Mouse (Mus musculus) granulocyte monocyte progenitor cell, adult 5-6 weeks (primary cell): ENCODE data around the gene Rrp8. TPM values are rescaled to one million over a fixed set of nuclear protein-coding genes. Genes with fewer than 3 reads are reported as not detected.
"Not testable (repeated sequence)": the region's sequence is repeated elsewhere in the genome, so short reads cannot be mapped to it uniquely, and the experiment has no call there.

ENCODE experiments used
- ATAC-seq: replicated peaks from 2 replicates; pipeline ENCODE4 v1.8.0; 2016; ENCODE audit warnings: mild to moderate bottlenecking, moderate TSS enrichment, inconsistent platforms; ENCODE audit not compliant: poor library complexity, severe bottlenecking
- total RNA-seq, 2 experiments: library from RNA; stranded (forward) in 1 of 2; stranded (reverse) in 1 of 2; fragments of 200-712, 200-1000 nt in 1 of 2; fragments of >200 nt in 1 of 2; fragmentation: Nextera tagmentation in 1 of 2; gene quantifications; 2 replicates each; pipeline ENCODE4 v1.2.3; 2014 to 2017

Rrp8 gene
- total RNA-seq, 2 experiments from 2014 or later = 40.9 to 68.6 TPM

DNA sequence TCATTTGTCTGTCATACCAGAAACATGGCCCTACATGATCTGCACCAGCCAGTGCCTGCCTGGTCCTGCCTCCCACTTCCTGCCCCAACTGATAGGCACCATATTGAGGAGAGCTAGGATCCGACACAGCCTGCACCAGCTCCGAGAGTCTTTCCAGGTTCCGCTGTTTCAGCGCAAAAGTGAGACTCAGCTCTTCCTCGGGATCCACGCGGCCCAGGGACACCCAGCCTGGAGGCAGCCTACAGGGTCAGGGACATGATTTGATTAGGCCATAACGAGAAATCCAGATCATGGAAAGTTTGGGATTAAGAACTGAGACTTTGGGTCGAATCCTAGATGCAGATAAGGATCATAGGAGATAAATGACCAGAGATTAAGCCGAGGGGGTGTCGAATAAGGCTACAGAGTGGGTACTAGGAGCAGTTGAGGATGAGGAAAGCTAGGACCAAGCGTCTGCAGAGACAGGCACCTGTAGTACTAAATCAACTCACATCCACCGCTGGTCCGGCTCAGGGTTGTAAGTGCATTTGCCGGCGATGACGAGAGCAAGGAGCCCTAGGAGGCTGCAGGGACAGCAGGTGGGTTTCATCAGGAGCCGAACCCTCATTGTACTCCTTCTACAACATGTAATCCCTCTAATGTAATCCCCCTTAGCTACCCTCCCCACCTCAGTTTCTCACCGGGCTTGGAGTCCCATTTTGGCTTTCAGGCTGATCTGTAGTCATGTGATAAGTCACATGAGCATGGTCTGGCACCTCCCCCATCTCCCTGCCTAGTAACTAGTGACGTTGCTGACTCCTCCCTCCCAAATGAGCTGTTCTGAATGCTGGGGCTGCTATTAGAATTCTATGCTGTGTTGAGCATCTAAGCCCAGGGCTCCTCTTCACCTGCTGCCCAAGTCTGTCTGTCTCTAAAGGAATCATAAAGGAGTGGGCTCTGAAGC is 14.6 kb upstream of the Rrp8 start, which contains the start of gene Tpp1:
Gene Tpp1 (minus strand): TSS at position 745 of the 943 bp plus-strand sequence.
- ATAC-seq = peak; percentile 90

GRCm38 (mm10) chr7:105747776-105748175 is 10.6 kb upstream of the Rrp8 start:
- no peak for ATAC-seq

DNA sequence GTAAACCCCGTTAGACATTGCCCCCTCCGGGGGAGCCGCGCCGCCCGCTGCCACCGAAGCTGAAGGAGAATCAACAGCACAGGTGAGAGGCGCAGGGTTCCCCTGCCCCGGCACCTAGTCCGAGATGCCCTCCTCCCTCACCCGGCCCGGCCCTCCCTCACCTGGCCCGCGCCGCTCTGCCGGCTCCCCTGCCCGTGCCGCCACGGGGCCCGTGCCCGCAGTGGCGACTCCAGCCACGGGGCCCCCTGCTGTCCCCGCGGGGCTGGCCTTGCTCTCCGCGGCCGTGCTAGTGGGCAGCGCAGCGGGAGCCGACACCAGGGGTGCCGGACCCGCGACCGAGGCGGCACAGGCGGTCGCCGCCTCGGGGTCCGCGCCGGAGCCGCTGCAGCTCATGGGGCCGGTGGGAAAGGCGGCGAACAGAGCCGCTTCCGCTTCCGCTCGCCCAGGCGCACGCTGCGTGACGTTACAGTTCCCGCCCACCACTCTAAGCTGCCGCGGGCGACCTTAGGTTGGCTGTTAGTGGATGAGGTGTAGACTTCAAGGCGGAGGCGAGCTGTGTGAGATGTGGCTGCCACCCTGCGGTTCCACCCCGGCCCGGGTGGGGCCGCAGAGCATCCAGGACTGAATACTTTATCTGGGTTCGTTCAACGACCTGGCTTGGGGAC is 6.9 kb upstream of the Rrp8 start, which contains the start of gene Taf10:
Gene Taf10 (minus strand): TSS at position 436 of the 665 bp plus-strand sequence.
- ATAC-seq = peak; percentile 94

DNA sequence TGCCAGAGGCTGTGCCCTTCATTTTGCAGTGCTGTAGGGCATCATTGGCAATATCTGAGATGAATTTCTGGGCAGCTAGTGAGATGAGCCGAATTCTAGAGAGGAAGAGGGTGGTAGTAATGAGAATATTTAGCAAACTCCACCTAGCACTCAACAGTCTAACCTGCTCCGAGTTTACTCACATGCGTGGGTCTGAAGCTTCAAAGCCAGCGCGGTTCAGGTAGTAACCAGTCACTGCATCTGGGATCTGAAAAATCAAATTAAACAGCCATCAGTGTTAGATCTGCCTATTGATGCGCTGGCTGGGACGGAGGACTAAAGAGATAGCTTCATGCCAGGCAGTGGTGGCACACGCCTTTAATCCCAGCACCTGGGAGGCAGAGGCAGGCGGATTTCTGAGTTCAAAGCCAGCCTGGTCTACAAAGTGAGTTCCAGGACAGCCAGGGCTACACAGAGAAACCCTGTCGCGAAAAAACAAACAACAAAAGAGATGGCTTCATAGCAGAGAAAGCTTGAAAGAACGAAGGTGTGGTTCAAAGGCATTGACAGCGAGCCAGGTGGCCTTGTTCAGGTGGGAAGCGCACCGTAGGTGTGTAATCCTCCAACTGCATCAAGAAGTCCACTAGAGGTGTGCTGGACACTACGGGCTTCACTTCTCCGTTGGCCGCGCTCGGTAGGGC is 6.2 kb upstream of the Rrp8 start:
- not testable (repeated sequence) for ATAC-seq

DNA sequence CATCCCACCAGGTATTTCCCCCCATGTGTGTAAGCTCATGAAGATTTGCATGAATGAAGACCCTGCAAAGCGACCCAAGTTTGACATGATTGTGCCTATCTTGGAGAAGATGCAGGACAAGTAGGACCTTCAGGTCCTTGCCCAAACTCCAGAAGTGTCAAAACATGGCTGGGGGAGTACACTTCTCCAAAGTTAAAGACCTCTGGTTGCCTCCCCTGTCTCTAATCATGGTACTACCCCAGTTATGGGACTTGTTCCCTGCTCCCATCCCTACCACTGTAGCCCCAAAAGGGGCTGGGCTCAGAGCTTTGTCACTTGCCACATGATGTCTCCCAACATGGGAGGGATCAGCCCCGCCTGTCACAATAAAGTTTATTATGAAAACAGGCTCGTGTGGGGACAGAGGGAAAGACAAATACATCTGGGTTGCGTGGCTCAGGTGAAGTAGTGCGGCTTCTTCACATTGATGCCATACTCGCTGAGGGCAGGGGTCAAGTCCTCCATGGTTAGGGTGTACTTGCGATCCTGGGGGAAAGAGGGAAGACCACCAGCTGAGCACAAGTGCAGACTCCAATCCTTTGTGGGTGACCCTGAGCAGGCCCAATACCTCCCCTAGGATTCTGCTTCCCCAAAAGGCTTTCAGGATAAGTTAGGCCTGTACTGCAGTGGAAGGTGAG is 5.5 kb upstream of the Rrp8 start:
- not testable (repeated sequence) for ATAC-seq

GRCm38 (mm10) chr7:105741978-105742377 is 4.8 kb upstream of the Rrp8 start:
- ATAC-seq = no peak

- no peak for ATAC-seq
These were observed 3.7 kb upstream of the Rrp8 start for GRCm38 (mm10) chr7:105740851-105741250.

DNA sequence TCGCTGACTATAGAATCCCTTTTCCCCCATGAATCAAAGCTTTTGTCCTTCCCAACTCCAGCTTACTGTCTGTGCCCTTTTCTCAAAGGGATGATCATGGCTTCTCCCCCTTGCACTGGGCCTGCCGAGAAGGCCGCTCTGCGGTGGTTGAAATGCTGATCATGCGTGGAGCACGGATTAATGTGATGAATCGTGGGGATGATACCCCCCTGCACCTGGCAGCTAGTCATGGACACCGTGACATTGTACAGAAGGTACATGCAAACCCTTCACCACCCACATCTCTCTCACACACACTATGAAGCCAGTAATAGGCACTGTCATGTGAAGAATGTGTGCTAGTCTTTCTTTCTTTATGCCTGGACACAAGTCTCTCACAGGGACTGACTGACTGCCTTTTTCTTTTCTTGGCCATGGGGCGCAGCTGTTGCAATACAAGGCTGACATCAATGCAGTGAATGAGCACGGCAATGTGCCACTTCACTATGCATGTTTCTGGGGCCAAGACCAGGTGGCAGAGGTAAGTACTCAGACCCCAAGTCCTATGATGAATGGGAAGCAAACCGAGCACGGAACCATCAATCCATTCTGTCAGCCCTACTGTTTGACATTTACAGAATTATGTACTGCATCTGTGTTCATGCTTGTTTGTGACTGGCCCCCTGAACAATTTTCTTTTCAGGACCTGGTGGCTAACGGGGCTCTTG is 3.1 kb upstream of the Rrp8 start:
- ATAC-seq = no peak

DNA sequence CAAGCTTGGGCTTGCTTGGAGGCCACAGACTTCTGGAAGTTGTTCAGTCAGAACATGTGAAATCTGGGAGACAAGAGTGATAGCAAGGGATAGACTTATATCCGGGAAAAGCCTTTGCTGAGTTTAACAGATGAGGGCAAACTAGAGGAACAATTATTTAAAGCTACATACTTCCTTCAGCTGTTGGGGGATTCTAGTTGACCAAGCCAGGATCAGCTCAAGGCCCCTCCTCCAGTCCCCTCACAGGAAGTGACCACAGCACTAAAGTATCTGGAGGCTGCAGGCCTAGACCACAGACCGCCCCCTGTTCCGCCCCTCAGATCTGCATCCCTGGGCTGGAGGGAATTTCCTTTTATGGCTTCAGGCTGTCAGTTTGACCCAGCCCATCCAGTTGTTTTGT is 1.8 kb upstream of the Rrp8 start:
- ATAC-seq = peak; percentile 73

DNA sequence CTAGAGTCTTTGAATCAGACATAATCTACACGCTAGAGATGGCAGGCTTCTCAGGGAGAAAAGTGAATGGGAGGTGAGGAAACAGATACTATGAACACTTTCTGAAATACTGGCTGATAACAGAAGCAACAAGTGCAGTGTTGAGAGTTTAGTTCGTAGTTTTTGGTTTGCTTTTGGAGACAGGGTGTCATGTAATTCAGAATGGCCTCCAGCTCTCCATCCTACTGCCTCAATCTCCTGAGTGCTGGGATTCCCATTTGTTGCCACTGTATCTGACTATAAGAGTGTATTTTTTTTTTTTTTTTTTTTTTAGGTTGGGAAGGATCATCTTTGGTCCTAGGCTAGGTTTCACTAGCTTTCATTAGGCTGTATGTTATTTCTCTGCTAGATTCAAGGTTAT is 1.1 kb upstream of the Rrp8 start:
- no peak for ATAC-seq

DNA sequence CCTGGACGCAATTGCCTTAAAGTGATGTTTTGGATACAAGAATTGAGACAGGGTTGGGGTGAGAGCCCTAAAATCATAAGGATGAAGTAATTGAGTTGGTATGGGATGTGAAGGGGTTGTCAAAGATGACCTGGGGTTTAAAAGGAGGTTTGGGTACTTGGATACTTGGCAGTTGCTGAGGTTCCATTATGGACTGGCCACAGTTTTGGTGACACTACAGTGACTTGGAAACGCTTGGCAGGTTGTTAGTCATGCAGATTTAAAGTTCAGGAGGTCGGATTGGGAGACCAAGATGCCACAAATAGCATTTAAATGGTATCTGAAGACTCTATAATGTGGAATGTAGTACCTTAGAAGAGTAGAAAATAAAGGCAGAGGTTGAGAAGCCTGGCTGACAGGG is 463 bp upstream of the Rrp8 start:
- no peak for ATAC-seq

GRCm38 (mm10) chr7:105736264-105736901 is 802 bp downstream of the Rrp8 start, which contains the start of gene Ilk:
TSS of gene Ilk (plus strand) at chr7:105736592.
- peak; percentile 79 for ATAC-seq

DNA sequence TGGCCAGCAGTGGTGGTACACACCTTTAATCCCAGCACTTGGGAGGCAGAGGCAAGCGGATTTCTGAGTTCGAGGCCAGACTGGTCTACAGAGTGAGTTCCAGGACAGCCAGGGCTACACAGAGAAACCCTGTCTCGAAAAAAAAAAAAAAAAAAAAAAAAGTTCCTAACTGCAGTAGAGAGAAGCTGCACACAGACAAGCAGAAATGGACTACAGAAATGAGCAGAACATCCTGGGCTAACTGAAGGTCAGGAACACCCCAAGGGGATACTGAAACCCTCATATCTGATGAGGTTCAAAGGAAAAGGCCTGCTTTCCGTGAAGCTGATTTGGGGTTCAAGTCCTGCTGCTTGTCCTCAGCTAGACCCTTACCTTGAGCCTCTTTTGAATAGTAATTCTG is 1.7 kb downstream of the Rrp8 start:
- not testable (repeated sequence) for ATAC-seq

DNA sequence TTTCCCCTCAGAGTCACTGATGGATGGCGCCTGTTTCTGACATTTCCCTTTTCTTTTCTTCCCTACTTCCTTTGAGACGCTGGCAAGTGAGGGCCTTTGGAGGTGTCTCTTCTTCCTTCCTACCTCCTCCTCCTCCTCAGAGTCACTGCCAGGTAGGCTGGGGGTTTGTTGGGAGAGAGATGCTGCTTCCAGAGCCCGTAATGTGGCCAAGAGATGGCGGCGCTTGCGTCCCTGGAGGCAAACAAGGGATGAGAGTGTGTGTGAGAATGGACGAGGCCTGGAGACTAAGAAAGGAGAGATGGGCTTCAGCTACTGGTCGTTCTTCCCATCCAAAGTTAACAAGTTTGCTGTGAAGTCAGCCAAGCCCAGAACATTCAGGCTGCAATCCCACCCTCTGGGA is 2.4 kb downstream of the Rrp8 start:
- no peak for ATAC-seq

DNA sequence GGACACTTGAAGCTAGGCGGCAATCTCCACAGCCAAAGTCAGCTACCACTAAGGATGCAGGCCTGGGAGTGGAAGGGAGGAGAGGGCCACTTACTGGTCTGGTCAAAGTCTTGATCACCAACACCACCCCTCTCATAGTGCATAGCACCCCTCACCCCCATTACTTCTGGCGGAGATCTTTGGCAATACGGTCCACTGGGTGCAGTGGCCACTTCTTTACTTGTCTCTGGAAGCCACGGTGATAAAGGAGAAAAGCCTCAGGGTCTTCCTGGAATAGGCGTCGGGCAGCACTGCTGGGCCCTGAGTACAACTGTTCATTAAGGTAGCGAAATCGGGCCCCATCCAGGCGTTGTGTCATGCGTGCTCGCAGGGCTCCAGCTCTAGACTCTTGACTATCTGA is 3.3 kb downstream of the Rrp8 start:
- no peak for ATAC-seq

DNA sequence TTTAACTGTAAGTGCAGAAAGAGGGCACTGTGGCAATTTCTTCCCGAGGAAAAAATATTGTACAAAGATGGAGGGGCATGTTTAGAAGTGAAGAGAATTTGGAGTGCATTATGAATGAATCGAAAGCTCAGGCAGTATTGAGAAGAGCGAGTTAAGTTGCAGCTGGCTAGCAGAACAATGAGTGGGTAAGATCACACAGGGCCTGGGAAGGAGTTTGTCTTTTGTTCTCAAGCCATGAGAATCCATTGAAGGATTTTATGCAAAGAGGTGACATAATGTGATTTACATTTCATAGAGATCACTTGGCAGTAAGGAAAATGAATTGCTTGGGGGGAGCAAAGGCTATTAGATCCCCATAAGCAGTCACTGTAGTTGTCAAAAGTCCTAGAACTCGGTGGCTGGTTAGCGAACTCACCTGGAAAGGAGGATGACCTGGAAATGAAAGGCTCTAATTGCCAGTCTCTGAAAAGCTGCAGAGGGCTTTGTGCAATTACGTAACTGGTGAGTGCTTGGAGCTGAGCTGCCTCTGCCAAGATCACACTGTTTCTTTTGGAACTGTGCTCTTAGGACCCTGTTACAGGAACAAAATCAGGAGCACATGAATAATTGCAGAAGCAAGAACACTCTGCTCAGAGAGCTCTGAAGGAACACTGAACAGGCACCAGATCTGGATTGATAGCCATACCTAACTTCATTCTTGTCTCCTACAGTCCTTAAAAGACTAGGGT is 8.3 kb downstream of the Rrp8 start:
- ATAC-seq = no peak

- ATAC-seq = no peak
These were observed 10.2 kb downstream of the Rrp8 start for GRCm38 (mm10) chr7:105726980-105727325.

- ATAC-seq = peak; percentile 96
These were observed 10.8 kb downstream of the Rrp8 start for GRCm38 (mm10) chr7:105726144-105726979.
